Comparison of ENCODE assay signal across 8 mouse cellular contexts in genomic region chr8:84148531-84148850, GRCm38 (mm10). TPM values are rescaled to one million over a fixed set of nuclear protein-coding genes. Genes with fewer than 3 reads are reported as not detected.
A peak's percentile ranks its signal among the peaks of the same experiment; 100 is the strongest.
DNase-seq lines count a peak whose midpoint lies in the region; ATAC-seq and TF ChIP-seq lines count a peak whose summit lies in the region.

No protein-coding gene starts in this region.

- TF ChIP-seq CTCF in heart, adult 2 months (IDR thresholded peaks at IDR 0.05): no peak

- no peaks in the 10 kb centered on the region for H3K9me3 ChIP-seq in embryonic facial prominence, embryonic 13.5 days
- H3K9me3 ChIP-seq in kidney, embryonic 16.5 days (ENCODE audit: low read length): no peaks in the 10 kb centered on the region
- no peaks in the 10 kb centered on the region for H3K9me3 ChIP-seq in midbrain, embryonic 15.5 days

- H3K27me3 ChIP-seq in heart, adult 2 months (ENCODE audit: control insufficient read depth, insufficient read depth, low read length): no peaks in the 10 kb centered on the region
- H3K27me3 ChIP-seq in embryonic facial prominence, embryonic 13.5 days: no peaks in the 10 kb centered on the region
- H3K27me3 ChIP-seq in kidney, embryonic 16.5 days (ENCODE audit: insufficient read depth, low read length): no peaks in the 10 kb centered on the region
- H3K27me3 ChIP-seq in midbrain, embryonic 15.5 days (replicated peaks): no peaks in the 10 kb centered on the region

- no peak for ATAC-seq in embryonic facial prominence, embryonic 13.5 days (ENCODE audit: insufficient number of reproducible peaks, insufficient read depth, low FRiP score, low TSS enrichment, low read depth)
- ATAC-seq in kidney, embryonic 16.5 days (ENCODE audit: low FRiP score, low TSS enrichment): no peak
- peak; percentile 6; the same call in 1 of the 2 replicates for ATAC-seq in midbrain, embryonic 15.5 days (replicated peaks)
- no peak for ATAC-seq in erythroid progenitor cell, adult 5-6 weeks (replicated peaks; ENCODE audit: low FRiP score, poor library complexity, severe bottlenecking)

- H3K27ac ChIP-seq in heart, adult 2 months: no peak overlapping the region; the same call in 1 of the 2 replicates
- no peak overlapping the region for H3K27ac ChIP-seq in embryonic facial prominence, embryonic 13.5 days
- H3K27ac ChIP-seq in kidney, embryonic 16.5 days (ENCODE audit: low read length): 0 out of 2 replicates have a peak overlapping the region, but pooled peaks have one; percentile 35
- H3K27ac ChIP-seq in midbrain, embryonic 15.5 days: no peak overlapping the region

- H3K9ac ChIP-seq in heart, adult 2 months (ENCODE audit: low read depth, low read length): no peak overlapping the region
- H3K9ac ChIP-seq in embryonic facial prominence, embryonic 13.5 days: no peak overlapping the region
- H3K9ac ChIP-seq in kidney, embryonic 16.5 days (replicated peaks; ENCODE audit: low read length): peak overlapping the region; percentile 89; the same call in 1 of the 2 replicates
- no peak overlapping the region for H3K9ac ChIP-seq in midbrain, embryonic 15.5 days

- no peak for DNase-seq in heart, adult 2 months
- no peak for DNase-seq in heart, adult 9 months (ENCODE audit: low spot score in 2 of 2)
- DNase-seq in adrenal gland, postnatal 10 days: no peak
- no peak for DNase-seq in layer of hippocampus, postnatal 10 days (ENCODE audit: low spot score in 2 of 2)

- no peak for TF ChIP-seq POLR2A in heart, adult 2 months (IDR thresholded peaks at IDR 0.05; ENCODE audit: insufficient read depth, low read depth, low read length)

- H3K4me2 ChIP-seq in embryonic facial prominence, embryonic 13.5 days: peak overlapping the region; percentile 89
- H3K4me2 ChIP-seq in kidney, embryonic 16.5 days (replicated peaks; ENCODE audit: low read depth, low read length): peak overlapping the region; percentile 78
- H3K4me2 ChIP-seq in midbrain, embryonic 15.5 days: peak overlapping the region; percentile 80

- H3K4me1 ChIP-seq in heart, adult 2 months (ENCODE audit: control insufficient read depth, insufficient read depth, low read length): peaks cover 6% of the 10 kb centered on the region
- peaks cover 23% of the 10 kb centered on the region for H3K4me1 ChIP-seq in embryonic facial prominence, embryonic 13.5 days
- H3K4me1 ChIP-seq in kidney, embryonic 16.5 days (ENCODE audit: insufficient read depth, low read length): peaks cover 19% of the 10 kb centered on the region
- H3K4me1 ChIP-seq in midbrain, embryonic 15.5 days: peaks cover 27% of the 10 kb centered on the region

- peak overlapping the region; percentile 75; the same call in 1 of the 2 replicates for H3K4me3 ChIP-seq in heart, adult 2 months
- H3K4me3 ChIP-seq in embryonic facial prominence, embryonic 13.5 days: peak overlapping the region; percentile 78; the same call in 1 of the 2 replicates
- peak overlapping the region; percentile 74; the same call in 1 of the 2 replicates for H3K4me3 ChIP-seq in kidney, embryonic 16.5 days (ENCODE audit: low read length)
- H3K4me3 ChIP-seq in midbrain, embryonic 15.5 days: peak overlapping the region; percentile 72

- intact Hi-C loops in heart, adult 2 months (cut with DNase I): loop anchor here (2.0 to 5.0 kb wide), 2 partner anchors 32 to 81 kb away; partner anchors contain the start of genes Gm10643 and Rfx1

- no peaks in the 10 kb centered on the region for H3K36me3 ChIP-seq in heart, adult 2 months (ENCODE audit: control insufficient read depth, insufficient read depth, low read length)
- H3K36me3 ChIP-seq in embryonic facial prominence, embryonic 13.5 days: peaks cover 29% of the 10 kb centered on the region
- peaks cover 11% of the 10 kb centered on the region for H3K36me3 ChIP-seq in kidney, embryonic 16.5 days (ENCODE audit: insufficient read depth, low read length)
- peaks cover 9% of the 10 kb centered on the region for H3K36me3 ChIP-seq in midbrain, embryonic 15.5 days (replicated peaks)

- no peak for TF ChIP-seq EP300 in heart, adult 2 months (IDR thresholded peaks at IDR 0.05; ENCODE audit: insufficient read depth, low read depth, low read length)

- WGBS in heart, adult 2 months: 45% methylated on average over 5 of the region's 5 CpGs
- WGBS in embryonic facial prominence, embryonic 13.5 days: 94% methylated on average over 5 of the region's 5 CpGs
- 85% methylated on average over 5 of the region's 5 CpGs for WGBS in kidney, embryonic 16.5 days
- 88% methylated on average over 5 of the region's 5 CpGs for WGBS in midbrain, embryonic 15.5 days

- H3K79me2 ChIP-seq in heart, adult 2 months (replicated peaks; ENCODE audit: control insufficient read depth, insufficient read depth, low read length): no peaks in the 10 kb centered on the region

RNA-seq across cellular contexts. Expression of gene 4930432K21Rik, which starts 0.7 kb away (rescaled TPM):
- total RNA-seq in heart, adult 2 months (2021): under 1 TPM; 0.26 to 0.30 TPM
- 0.29 and 0.55 TPM in 2 replicates for polyA plus RNA-seq in heart, adult 2 months (2012; rRNA removed)
- 1.4 and 1.8 TPM in 2 replicates for polyA plus RNA-seq in embryonic facial prominence, embryonic 13.5 days (2015; fragmentation: Nextera tagmentation; extraction: Ambion mirVana)
- 1.7 and 1.9 TPM in 2 replicates for polyA plus RNA-seq in kidney, embryonic 16.5 days (2015; fragmentation: Nextera tagmentation; extraction: Ambion mirVana)
- 2.5 and 2.9 TPM in 2 replicates for polyA plus RNA-seq in midbrain, embryonic 15.5 days (2015; fragmentation: Nextera tagmentation; extraction: Ambion mirVana)
- total RNA-seq in adrenal gland, postnatal 10 days (2021): under 1 TPM; 0.36 to 0.79 TPM
- 1 to 10 TPM; 1.5 to 1.7 TPM for total RNA-seq in layer of hippocampus, postnatal 10 days (2021)
- not detected in 2 replicates for total RNA-seq in erythroid progenitor cell, adult 5-6 weeks (2015; ENCODE audit: low replicate concordance)
- 0.51 TPM in 1 of 2 replicates, not detected in the other for total RNA-seq in erythroid progenitor cell, adult 5-6 weeks (2017; ENCODE audit: low replicate concordance)

RNA-seq across cellular contexts. Expression of gene Cc2d1a, which starts 0.8 kb away (rescaled TPM):
- total RNA-seq in heart, adult 2 months (2021): 10 to 100 TPM; 10.6 to 11.9 TPM
- 10.2 and 11.2 TPM in 2 replicates for polyA plus RNA-seq in heart, adult 2 months (2012; rRNA removed)
- 28.2 and 30.7 TPM in 2 replicates for polyA plus RNA-seq in embryonic facial prominence, embryonic 13.5 days (2015; fragmentation: Nextera tagmentation; extraction: Ambion mirVana)
- polyA plus RNA-seq in kidney, embryonic 16.5 days (2015; fragmentation: Nextera tagmentation; extraction: Ambion mirVana): 29.0 and 31.1 TPM in 2 replicates
- 52.5 and 53.3 TPM in 2 replicates for polyA plus RNA-seq in midbrain, embryonic 15.5 days (2015; fragmentation: Nextera tagmentation; extraction: Ambion mirVana)
- 10 to 100 TPM; 18.6 to 27.0 TPM for total RNA-seq in adrenal gland, postnatal 10 days (2021)
- total RNA-seq in layer of hippocampus, postnatal 10 days (2021): 10 to 100 TPM; 59.8 to 68.1 TPM
- 2.1 and 4.3 TPM in 2 replicates for total RNA-seq in erythroid progenitor cell, adult 5-6 weeks (2015; ENCODE audit: low replicate concordance)
- total RNA-seq in erythroid progenitor cell, adult 5-6 weeks (2017; ENCODE audit: low replicate concordance): 1.3 and 17.9 TPM in 2 replicates

RNA-seq across cellular contexts. Expression of gene Podnl1, which starts 22.7 kb away (rescaled TPM):
- not detected for total RNA-seq in heart, adult 2 months (2021)
- polyA plus RNA-seq in heart, adult 2 months (2012; rRNA removed): 0.20 and 0.23 TPM in 2 replicates
- 1.6 and 2.0 TPM in 2 replicates for polyA plus RNA-seq in embryonic facial prominence, embryonic 13.5 days (2015; fragmentation: Nextera tagmentation; extraction: Ambion mirVana)
- 0.24 and 0.30 TPM in 2 replicates for polyA plus RNA-seq in kidney, embryonic 16.5 days (2015; fragmentation: Nextera tagmentation; extraction: Ambion mirVana)
- polyA plus RNA-seq in midbrain, embryonic 15.5 days (2015; fragmentation: Nextera tagmentation; extraction: Ambion mirVana): 0.68 and 0.73 TPM in 2 replicates
- 1 to 10 TPM in 1 of 2 experiments, under 1 TPM in 1; 1.00 to 1.8 TPM for total RNA-seq in adrenal gland, postnatal 10 days (2021)
- not detected for total RNA-seq in layer of hippocampus, postnatal 10 days (2021)
- total RNA-seq in erythroid progenitor cell, adult 5-6 weeks (2015; ENCODE audit: low replicate concordance): not detected in 2 replicates
- total RNA-seq in erythroid progenitor cell, adult 5-6 weeks (2017; ENCODE audit: low replicate concordance): 0.13 and 1.1 TPM in 2 replicates

RNA-seq across cellular contexts. Expression of gene Nanos3, which starts 36.5 kb away (rescaled TPM):
- total RNA-seq in heart, adult 2 months (2021): 1 to 10 TPM in 1 of 2 experiments, not detected in 1; 1.9 TPM
- 0.61 TPM in 1 of 2 replicates, not detected in the other for polyA plus RNA-seq in heart, adult 2 months (2012; rRNA removed)
- polyA plus RNA-seq in embryonic facial prominence, embryonic 13.5 days (2015; fragmentation: Nextera tagmentation; extraction: Ambion mirVana): 2.9 and 5.2 TPM in 2 replicates
- 2.6 and 3.1 TPM in 2 replicates for polyA plus RNA-seq in kidney, embryonic 16.5 days (2015; fragmentation: Nextera tagmentation; extraction: Ambion mirVana)
- 8.1 and 8.5 TPM in 2 replicates for polyA plus RNA-seq in midbrain, embryonic 15.5 days (2015; fragmentation: Nextera tagmentation; extraction: Ambion mirVana)
- total RNA-seq in adrenal gland, postnatal 10 days (2021): 1 to 10 TPM in 1 of 2 experiments, under 1 TPM in 1; 0.96 to 2.3 TPM
- 1 to 10 TPM; 7.8 to 8.4 TPM for total RNA-seq in layer of hippocampus, postnatal 10 days (2021)
- total RNA-seq in erythroid progenitor cell, adult 5-6 weeks (2015; ENCODE audit: low replicate concordance): not detected in 2 replicates
- total RNA-seq in erythroid progenitor cell, adult 5-6 weeks (2017; ENCODE audit: low replicate concordance): not detected in 2 replicates

RNA-seq across cellular contexts. Expression of gene Dcaf15, which starts 43.9 kb away (rescaled TPM):
- 1 to 10 TPM; 5.9 to 7.6 TPM for total RNA-seq in heart, adult 2 months (2021)
- 17.0 and 18.4 TPM in 2 replicates for polyA plus RNA-seq in heart, adult 2 months (2012; rRNA removed)
- 10.8 and 12.2 TPM in 2 replicates for polyA plus RNA-seq in embryonic facial prominence, embryonic 13.5 days (2015; fragmentation: Nextera tagmentation; extraction: Ambion mirVana)
- 11.0 and 11.3 TPM in 2 replicates for polyA plus RNA-seq in kidney, embryonic 16.5 days (2015; fragmentation: Nextera tagmentation; extraction: Ambion mirVana)
- polyA plus RNA-seq in midbrain, embryonic 15.5 days (2015; fragmentation: Nextera tagmentation; extraction: Ambion mirVana): 25.8 and 26.3 TPM in 2 replicates
- 10 to 100 TPM; 17.7 to 20.6 TPM for total RNA-seq in adrenal gland, postnatal 10 days (2021)
- total RNA-seq in layer of hippocampus, postnatal 10 days (2021): 10 to 100 TPM; 31.8 to 31.9 TPM
- total RNA-seq in erythroid progenitor cell, adult 5-6 weeks (2015; ENCODE audit: low replicate concordance): 8.8 and 17.7 TPM in 2 replicates
- 11.9 and 13.6 TPM in 2 replicates for total RNA-seq in erythroid progenitor cell, adult 5-6 weeks (2017; ENCODE audit: low replicate concordance)
